Mouse (Mus musculus) forebrain, postnatal 0 days (tissue): ENCODE results near the gene Slc35c2. TPM values are rescaled to one million over a fixed set of nuclear protein-coding genes. Genes with fewer than 3 reads are reported as not detected.

Experiments used
- ATAC-seq: fragments of 200-750 bp; cut with Nextera tagmentation; 2 replicates; pipeline ENCODE4 v1.8.0; 2017; ENCODE audit warnings: mild to moderate bottlenecking, moderate library complexity
- DNase-seq: peaks from one replicate; pipeline ENCODE4 v3.0.0-alpha.2; 2015
- H3K27ac ChIP-seq: fragments of 300-500 bp; sonication (generic); 2 replicates; pipeline ENCODE4 v1.5.1; 2014; ENCODE audit warnings: low read depth, mild to moderate bottlenecking, antibody characterized with exemption, low read length, moderate library complexity, mixed read lengths
- H3K27me3 ChIP-seq: fragments of 300-500 bp; sonication (generic); 2 replicates; pipeline ENCODE4 v1.6.1; 2014; ENCODE audit warnings: mild to moderate bottlenecking, low read length, mixed read lengths; ENCODE audit not compliant: insufficient read depth
- H3K36me3 ChIP-seq: fragments of 300-500 bp; sonication (generic); 2 replicates; pipeline ENCODE4 v1.6.1; 2014; ENCODE audit warnings: mild to moderate bottlenecking, moderate library complexity; ENCODE audit not compliant: insufficient read depth
- H3K4me1 ChIP-seq: fragments of 300-500 bp; sonication (generic); 2 replicates; pipeline ENCODE4 v1.6.1; 2014; ENCODE audit warnings: antibody characterized with exemption; ENCODE audit not compliant: insufficient read depth
- H3K4me2 ChIP-seq: fragments of 300-500 bp; sonication (generic); 2 replicates; pipeline ENCODE4 v1.6.1; 2014; ENCODE audit warnings: low read depth, mild to moderate bottlenecking, moderate library complexity
- H3K4me3 ChIP-seq: fragments of 300-500 bp; sonication (generic); 2 replicates; pipeline ENCODE4 v1.5.1; 2014; ENCODE audit warnings: low read depth, low read length, mixed read lengths
- H3K9ac ChIP-seq: fragments of 300-500 bp; sonication (generic); 2 replicates; pipeline ENCODE4 v1.6.1; 2014; ENCODE audit warnings: mild to moderate bottlenecking
- H3K9me3 ChIP-seq: fragments of 300-500 bp; sonication (generic); 2 replicates; pipeline ENCODE4 v1.6.1; 2016; ENCODE audit warnings: low read length
- CTCF ChIP-seq: sonication (generic); IDR thresholded peaks from 2 replicates; pipeline ENCODE4 v1.5.1; 2016; ENCODE audit warnings: antibody characterized with exemption, control low read depth, low read depth
- WGBS: fragments of 180-500 bp; shearing (Covaris S2); extraction: QIAGEN DNeasy Blood & Tissue Kit; methylation state at CpG from one replicate; pipeline ENCODE4 v1.1.7; 2014; 5-methylcytosine and 5-hydroxymethylcytosine counted together
- polyA plus RNA-seq: library from polyadenylated mRNA; unstranded; fragments of >200 nt; fragmentation: Nextera tagmentation; extraction: Ambion mirVana; gene quantifications from 2 replicates; pipeline ENCODE4 v1.2.1, GENCODE M21; 2015
- total RNA-seq: library from RNA; depleted of rRNA; stranded (reverse); fragments of >200 nt; gene quantifications from 2 replicates; pipeline ENCODE4 v1.2.3, GENCODE M21; 2014

The Slc35c2 gene
- total and polyA plus RNA-seq, 2 experiments from 2014 or later, result 62.7 to 85.8 TPM

GRCm38 (mm10) chr2:165312381-165312780 is 24.7 kb upstream of the Slc35c2 start:
- TF ChIP-seq CTCF, result no peak
- Histone ChIP-seq H3K27me3 (no peaks in the 10 kb centered on the region), H3K9ac (no peak overlapping the region), H3K9me3 (no peaks in the 10 kb centered on the region), H3K27ac (no peak overlapping the region), H3K36me3 (peaks cover 78% of the 10 kb centered on the region), H3K4me3 (no peak overlapping the region), H3K4me1 (peaks cover 16% of the 10 kb centered on the region), H3K4me2 (no peak overlapping the region)
- no peak for ATAC-seq
- 74% methylated on average over 7 of the region's 7 CpGs for WGBS
- no peak for DNase-seq

GRCm38 (mm10) chr2:165311577-165311976 is 23.9 kb upstream of the Slc35c2 start:
- H3K9ac ChIP-seq, result no peak overlapping the region
- H3K4me3 ChIP-seq, result no peak overlapping the region
- DNase-seq (peak; percentile 66), ATAC-seq (peak; percentile 42)
- no peak overlapping the region for H3K4me2 ChIP-seq
- H3K36me3 ChIP-seq, result peaks cover 86% of the 10 kb centered on the region
- H3K4me1 ChIP-seq, result peaks cover 8% of the 10 kb centered on the region
- TF ChIP-seq CTCF, result no peak
- no peak overlapping the region for H3K27ac ChIP-seq
- no peaks in the 10 kb centered on the region for H3K9me3 ChIP-seq
- no peaks in the 10 kb centered on the region for H3K27me3 ChIP-seq
- 34% methylated on average over 12 of the region's 12 CpGs for WGBS

- no peak for TF ChIP-seq CTCF
- Histone ChIP-seq H3K36me3 (peaks cover 85% of the 10 kb centered on the region), H3K4me1 (0 out of 2 replicates have a peak, but pooled peaks cover 2% of the 10 kb centered on the region), H3K4me2 (no peak overlapping the region), H3K9me3 (no peaks in the 10 kb centered on the region), H3K27ac (no peak overlapping the region; the same call in 1 of the 2 replicates), H3K4me3 (no peak overlapping the region), H3K27me3 (no peaks in the 10 kb centered on the region), H3K9ac (no peak overlapping the region)
- WGBS, result 28% methylated on average over 13 of the region's 13 CpGs
- no peak for DNase-seq
- peak; percentile 10; the same call in 1 of the 2 replicates for ATAC-seq
Observed at GRCm38 (mm10) chr2:165310818-165311425, 23.3 kb upstream of the Slc35c2 start.

- no peak overlapping the region for H3K4me2 ChIP-seq
- TF ChIP-seq CTCF, result no peak
- H3K27me3 ChIP-seq, result no peaks in the 10 kb centered on the region
- no peak for DNase-seq
- no peak overlapping the region for H3K4me3 ChIP-seq
- 88% methylated on average over 6 of the region's 6 CpGs for WGBS
- no peak for ATAC-seq
- H3K36me3 ChIP-seq, result peaks cover 77% of the 10 kb centered on the region
- no peaks in the 10 kb centered on the region for H3K9me3 ChIP-seq
- H3K27ac ChIP-seq, result no peak overlapping the region
- no peaks in the 10 kb centered on the region for H3K4me1 ChIP-seq
- no peak overlapping the region for H3K9ac ChIP-seq
Observed at GRCm38 (mm10) chr2:165307801-165308200, 20.1 kb upstream of the Slc35c2 start.

GRCm38 (mm10) chr2:165305438-165305837 is 17.8 kb upstream of the Slc35c2 start:
- TF ChIP-seq CTCF, result no peak
- H3K9ac ChIP-seq, result no peak overlapping the region
- H3K27ac ChIP-seq, result no peak overlapping the region
- H3K9me3 ChIP-seq, result no peaks in the 10 kb centered on the region
- peaks cover 70% of the 10 kb centered on the region for H3K36me3 ChIP-seq
- H3K4me2 ChIP-seq, result no peak overlapping the region
- no peaks in the 10 kb centered on the region for H3K27me3 ChIP-seq
- ATAC-seq (no peak), DNase-seq (no peak)
- H3K4me1 ChIP-seq, result no peaks in the 10 kb centered on the region
- H3K4me3 ChIP-seq, result no peak overlapping the region
- WGBS, result 88% methylated on average over 8 of the region's 8 CpGs

- Histone ChIP-seq H3K4me2 (no peak overlapping the region), H3K9me3 (no peaks in the 10 kb centered on the region), H3K27me3 (no peaks in the 10 kb centered on the region), H3K9ac (no peak overlapping the region), H3K27ac (no peak overlapping the region), H3K4me3 (no peak overlapping the region), H3K4me1 (no peaks in the 10 kb centered on the region), H3K36me3 (peaks cover 64% of the 10 kb centered on the region)
- 90% methylated on average over 19 of the region's 19 CpGs for WGBS
- TF ChIP-seq CTCF, result no peak
- DNase-seq (no peak), ATAC-seq (no peak)
Observed at GRCm38 (mm10) chr2:165304819-165305218, 17.1 kb upstream of the Slc35c2 start.

GRCm38 (mm10) chr2:165303354-165304012 is 15.8 kb upstream of the Slc35c2 start:
- Histone ChIP-seq H3K4me3 (no peak overlapping the region), H3K27me3 (no peaks in the 10 kb centered on the region), H3K4me2 (no peak overlapping the region), H3K36me3 (peaks cover 63% of the 10 kb centered on the region), H3K4me1 (no peaks in the 10 kb centered on the region), H3K9me3 (no peaks in the 10 kb centered on the region), H3K27ac (no peak overlapping the region), H3K9ac (no peak overlapping the region)
- DNase-seq, result no peak
- no peak for TF ChIP-seq CTCF
- 86% methylated on average over 6 of the region's 6 CpGs for WGBS
- no peak for ATAC-seq
